Mouse (Mus musculus) liver, embryonic 14.5 days (tissue): ENCODE measurements around the gene 1810055G02Rik. TPM values are rescaled to one million over a fixed set of nuclear protein-coding genes. Genes with fewer than 3 reads are reported as not detected.

ENCODE experiments used
- ATAC-seq: fragments of 200-750 bp; cut with Nextera tagmentation; 2 replicates; pipeline ENCODE4 v1.8.0; 2017; ENCODE audit warnings: moderate number of reproducible peaks, mild to moderate bottlenecking, moderate library complexity; ENCODE audit not compliant: insufficient read depth
- DNase-seq, 3 experiments: peaks; one replicate each; pipeline ENCODE4 v3.0.0-alpha.2; 2012 to 2013; ENCODE audit warnings: low read depth in 3 of 3, low spot score in 3 of 3
- H3K27ac ChIP-seq: fragments of 300-500 bp; sonication (generic); 2 replicates; pipeline ENCODE4 v1.5.1; 2014; ENCODE audit warnings: moderate library complexity, mild to moderate bottlenecking, control low read depth, inconsistent platforms
- H3K27me3 ChIP-seq: fragments of 300-500 bp; sonication (generic); 2 replicates; pipeline ENCODE4 v1.6.1; 2014; ENCODE audit warnings: mild to moderate bottlenecking, low read length, moderate library complexity; ENCODE audit not compliant: control insufficient read depth, insufficient read depth
- H3K36me3 ChIP-seq: fragments of 300-500 bp; sonication (generic); replicated peaks from 2 replicates; pipeline ENCODE4 v1.6.1; 2014; ENCODE audit warnings: low read depth; ENCODE audit not compliant: control insufficient read depth, insufficient read depth
- H3K4me1 ChIP-seq, 2 experiments: fragments of 200-500 bp in 1 of 2; fragments of 300-500 bp in 1 of 2; sonication (generic) in 1 of 2; replicated peaks; 2 replicates each; pipeline ENCODE4 v1.6.1; 2012 to 2014; ENCODE audit warnings: antibody characterized with exemption in 1 of 2, inconsistent platforms in 1 of 2, low read length in 1 of 2; ENCODE audit not compliant: control insufficient read depth in 2 of 2, insufficient read depth in 2 of 2
- H3K4me2 ChIP-seq: fragments of 300-500 bp; sonication (generic); 2 replicates; pipeline ENCODE4 v1.6.1; 2014; ENCODE audit warnings: low read depth, mild to moderate bottlenecking, control low read depth, moderate library complexity
- H3K4me3 ChIP-seq, 2 experiments: fragments of 200-500 bp in 1 of 2; fragments of 300-500 bp in 1 of 2; sonication (generic) in 1 of 2; 2 replicates each; pipeline ENCODE4 v1.5.1; 2012 to 2014; ENCODE audit warnings: low read depth in 2 of 2, low read length in 2 of 2, mild to moderate bottlenecking in 2 of 2, control low read depth in 1 of 2, inconsistent platforms in 1 of 2, moderate library complexity in 1 of 2; ENCODE audit not compliant: insufficient read depth in 1 of 2
- H3K9ac ChIP-seq: fragments of 300-500 bp; sonication (generic); replicated peaks from 2 replicates; pipeline ENCODE4 v1.6.1; 2014; ENCODE audit warnings: mild to moderate bottlenecking, control low read depth, moderate library complexity
- H3K9me3 ChIP-seq: fragments of 300-500 bp; sonication (generic); 2 replicates; pipeline ENCODE4 v1.6.1; 2016; ENCODE audit warnings: low read length, mixed read lengths; ENCODE audit not compliant: control insufficient read depth
- CTCF ChIP-seq: IDR thresholded peaks from 2 replicates; pipeline ENCODE4 v1.5.1; 2016; ENCODE audit warnings: antibody characterized with exemption, low read depth, control low read depth
- EP300 ChIP-seq: IDR thresholded peaks from 2 replicates; pipeline ENCODE4 v1.6.1; 2016; ENCODE audit warnings: antibody characterized with exemption, low read depth
- WGBS: fragments of 180-500 bp; shearing (Covaris S2); extraction: QIAGEN DNeasy Blood & Tissue Kit; methylation state at CpG from one replicate; pipeline ENCODE4 v1.1.7; 2014; ENCODE audit not compliant: insufficient replicate concordance; 5-methylcytosine and 5-hydroxymethylcytosine counted together
- polyA plus RNA-seq, 2 experiments: library from polyadenylated mRNA; depleted of rRNA in 1 of 2; stranded (reverse) in 1 of 2; unstranded in 1 of 2; fragments of >200 nt; fragmentation: Nextera tagmentation in 1 of 2; extraction: Ambion mirVana in 1 of 2; gene quantifications; 2 replicates each; pipeline versions ENCODE4 v1.2.1 to v1.2.3; 2012 to 2014

1810055G02Rik gene
- polyA plus RNA-seq (2012; rRNA removed), result 10.8 and 12.1 TPM in 2 replicates
- polyA plus RNA-seq (2014; fragmentation: Nextera tagmentation; extraction: Ambion mirVana), result 10.8 and 11.0 TPM in 2 replicates

GRCm38 (mm10) chr19:3708078-3709012, at the start of gene 1810055G02Rik:
Gene 1810055G02Rik, plus strand, starts transcription at chr19:3708293.
- WGBS, result 1% methylated on average over 61 of the region's 61 CpGs
- Histone ChIP-seq H3K9me3 (no peaks in the 10 kb centered on the region), H3K4me3 (peak within 1 kb of the TSS; percentile 68 to 83), H3K36me3 (no peaks in the 10 kb centered on the region), H3K27me3 (no peaks in the 10 kb centered on the region), H3K9ac (peak within 1 kb of the TSS; percentile 83), H3K4me1 (peaks cover 11 to 13% of the 10 kb centered on the region in 2 experiments), H3K4me2 (peak within 1 kb of the TSS; percentile 83), H3K27ac (peak within 1 kb of the TSS; percentile 67)
- ATAC-seq (peak; percentile 96), DNase-seq (peak; percentile 92 to 93 (median 93))
- peak; percentile 9; the same call in 1 of the 2 replicates for TF ChIP-seq CTCF
- no peak for TF ChIP-seq EP300

- DNase-seq (no peak), ATAC-seq (no peak)
- Histone ChIP-seq H3K36me3 (no peaks in the 10 kb centered on the region), H3K4me3 (no peak overlapping the region), H3K9me3 (no peaks in the 10 kb centered on the region), H3K27ac (no peak overlapping the region), H3K27me3 (no peaks in the 10 kb centered on the region), H3K4me2 (no peak overlapping the region), H3K4me1 (peaks cover 8 to 42% of the 10 kb centered on the region in 2 experiments), H3K9ac (no peak overlapping the region)
- TF ChIP-seq EP300 (no peak), CTCF (no peak)
- WGBS, result 12% methylated on average over 5 of the region's 5 CpGs
Measured at GRCm38 (mm10) chr19:3665510-3665909, 42.6 kb upstream of the 1810055G02Rik start.

- Histone ChIP-seq H3K4me3 (no peak overlapping the region), H3K27me3 (no peaks in the 10 kb centered on the region), H3K9me3 (no peaks in the 10 kb centered on the region), H3K9ac (no peak overlapping the region), H3K36me3 (no peaks in the 10 kb centered on the region), H3K4me2 (no peak overlapping the region), H3K27ac (no peak overlapping the region), H3K4me1 (peaks cover 8 to 43% of the 10 kb centered on the region in 2 experiments)
- no peak for DNase-seq
- 58% methylated on average over 2 of the region's 2 CpGs for WGBS
- no peak for TF ChIP-seq CTCF
- no peak for TF ChIP-seq EP300
- ATAC-seq, result no peak
Measured at GRCm38 (mm10) chr19:3666632-3667031, 41.5 kb upstream of the 1810055G02Rik start.

DNA sequence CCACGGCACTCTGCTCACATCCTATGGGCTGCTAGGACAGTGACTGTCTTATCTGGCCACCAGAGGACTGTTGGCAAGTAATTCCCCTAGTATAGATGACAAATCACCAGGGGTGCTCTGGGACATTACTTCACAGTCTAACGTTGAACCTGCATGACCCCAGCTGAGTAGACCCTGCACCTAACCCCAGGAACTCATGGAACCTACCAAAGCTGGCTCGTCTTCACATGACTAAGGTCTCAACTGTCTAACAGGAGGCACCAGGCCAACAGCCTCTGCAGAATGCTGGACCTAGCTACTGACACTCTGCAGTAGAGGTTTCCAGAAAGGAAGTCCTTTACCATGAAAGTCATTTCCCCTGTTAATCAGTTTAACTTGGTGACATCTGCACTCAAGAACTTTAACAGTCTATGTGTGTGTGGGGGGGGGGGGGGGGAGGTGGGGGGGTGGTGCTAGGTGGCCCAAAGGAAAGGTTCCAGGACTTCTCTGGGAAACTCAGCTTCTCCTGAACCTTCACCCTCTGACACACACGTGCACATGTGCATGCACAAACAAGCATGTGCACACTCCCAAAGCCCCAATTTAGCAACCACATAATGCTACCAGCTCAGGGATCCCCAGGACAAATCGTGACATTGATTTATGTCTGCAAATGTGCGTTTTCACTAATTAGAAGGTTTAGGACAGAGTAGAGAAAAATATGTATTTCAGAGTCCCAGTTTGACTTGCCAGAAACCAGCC, 40.8 kb upstream of the 1810055G02Rik start:
- H3K4me1 ChIP-seq, result peaks cover 8 to 43% of the 10 kb centered on the region in 2 experiments
- no peaks in the 10 kb centered on the region for H3K27me3 ChIP-seq
- no peaks in the 10 kb centered on the region for H3K36me3 ChIP-seq
- ATAC-seq (no peak), DNase-seq (no peak)
- 24% methylated on average over 6 of the region's 6 CpGs for WGBS
- no peaks in the 10 kb centered on the region for H3K9me3 ChIP-seq
- no peak for TF ChIP-seq CTCF
- TF ChIP-seq EP300, result no peak
- no peak overlapping the region for H3K4me2 ChIP-seq
- no peak overlapping the region for H3K9ac ChIP-seq
- H3K27ac ChIP-seq, result no peak overlapping the region
- no peak overlapping the region for H3K4me3 ChIP-seq

GRCm38 (mm10) chr19:3667979-3668378, 40.1 kb upstream of the 1810055G02Rik start:
- no peaks in the 10 kb centered on the region for H3K27me3 ChIP-seq
- ATAC-seq (no peak), DNase-seq (no peak)
- H3K36me3 ChIP-seq, result no peaks in the 10 kb centered on the region
- 38% methylated on average over 11 of the region's 11 CpGs for WGBS
- TF ChIP-seq EP300 (no peak), CTCF (peak; percentile 38; the same call in 1 of the 2 replicates)
- peaks cover 8 to 43% of the 10 kb centered on the region in 2 experiments for H3K4me1 ChIP-seq
- H3K4me3 ChIP-seq, result no peak overlapping the region
- no peak overlapping the region for H3K4me2 ChIP-seq
- no peak overlapping the region for H3K9ac ChIP-seq
- no peak overlapping the region for H3K27ac ChIP-seq
- H3K9me3 ChIP-seq, result no peaks in the 10 kb centered on the region
